Mouse (Mus musculus) bone marrow, adult 2 months (tissue): ENCODE data around the gene Eif2b1.

ENCODE experiments used
- CTCF ChIP-seq: fragments of 200-500 bp; IDR thresholded peaks from 2 replicates; pipeline ENCODE4 v1.5.1; 2011; ENCODE audit warnings: low read length, control low read depth; ENCODE audit not compliant: control insufficient read depth, insufficient read depth
- POLR2A ChIP-seq: fragments of 200-500 bp; IDR thresholded peaks from 2 replicates; pipeline ENCODE4 v1.6.1; 2011; ENCODE audit warnings: low read depth, mild to moderate bottlenecking, control low read depth, low read length, borderline replicate concordance; ENCODE audit not compliant: control insufficient read depth

- TF ChIP-seq POLR2A (no peak), CTCF (no peak)
Measured at GRCm38 (mm10) chr5:124529191-124529651, 49.7 kb downstream of the Eif2b1 start.
